Mouse (Mus musculus): Measurements from ENCODE around the gene Reps2.
A peak's percentile ranks its signal among the peaks of the same experiment; 100 is the strongest.

Gene Reps2

DNA sequence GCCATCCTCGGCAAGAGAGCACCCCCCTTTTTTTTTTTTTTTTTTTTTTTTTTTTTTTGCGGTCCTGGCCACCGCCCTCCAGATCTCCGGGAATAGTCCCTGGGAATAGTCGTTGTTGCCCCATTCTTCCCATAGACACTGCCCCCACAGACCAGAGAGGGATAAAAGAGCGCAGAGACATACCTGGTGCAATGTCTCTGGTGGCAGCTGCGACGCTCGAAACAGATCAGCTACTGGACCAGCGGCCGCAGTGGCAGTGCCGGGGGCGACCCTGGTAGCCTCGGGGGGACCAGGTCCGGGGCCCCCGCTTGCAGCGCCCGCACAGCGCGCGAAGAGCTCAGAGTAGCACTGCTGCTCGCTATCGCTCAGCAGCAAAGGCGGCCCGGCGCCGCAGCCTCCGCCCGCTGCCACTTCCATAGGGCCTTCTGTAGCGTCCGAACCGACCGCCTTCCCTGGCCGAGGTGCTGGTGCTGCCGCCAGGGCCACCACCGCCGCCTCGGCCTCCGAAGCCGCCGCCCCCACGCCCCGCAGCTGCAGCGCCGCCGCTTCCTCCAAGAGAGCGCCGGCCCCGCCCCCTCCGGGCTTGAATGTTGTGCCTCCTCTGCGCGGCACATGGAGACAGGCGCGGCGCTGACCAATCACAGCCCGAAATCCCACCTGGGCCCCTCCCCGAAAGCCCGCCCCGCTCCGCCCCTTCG, at the start of gene Reps2:
TSS of gene Reps2 (minus strand) at position 559 of the 698 bp plus-strand sequence.
- peak; percentile 5 to 6 for DNase-seq (ENCODE audit: low read depth in 1 of 2, low spot score in 2 of 2)

DNA sequence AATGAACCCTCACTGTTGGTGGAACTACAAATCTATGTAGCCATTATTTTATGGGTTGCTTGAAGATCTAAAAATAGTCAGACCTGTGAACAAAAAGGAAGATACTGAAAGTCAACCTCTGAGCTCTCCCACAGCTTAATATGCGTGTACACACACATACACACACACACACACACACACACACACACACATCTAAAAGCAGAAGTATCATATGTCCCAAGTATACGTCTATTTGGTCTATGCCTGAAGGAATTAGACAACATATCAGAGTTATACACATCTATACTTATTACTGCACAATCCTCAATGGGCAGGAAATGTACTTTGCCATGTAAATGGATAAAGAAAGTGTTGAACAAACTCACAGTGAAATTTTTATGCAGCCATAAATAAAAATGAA, 47.8 kb upstream of the Reps2 start:
- no peak for DNase-seq (ENCODE audit: low read depth in 1 of 2, low spot score in 2 of 2)

DNA sequence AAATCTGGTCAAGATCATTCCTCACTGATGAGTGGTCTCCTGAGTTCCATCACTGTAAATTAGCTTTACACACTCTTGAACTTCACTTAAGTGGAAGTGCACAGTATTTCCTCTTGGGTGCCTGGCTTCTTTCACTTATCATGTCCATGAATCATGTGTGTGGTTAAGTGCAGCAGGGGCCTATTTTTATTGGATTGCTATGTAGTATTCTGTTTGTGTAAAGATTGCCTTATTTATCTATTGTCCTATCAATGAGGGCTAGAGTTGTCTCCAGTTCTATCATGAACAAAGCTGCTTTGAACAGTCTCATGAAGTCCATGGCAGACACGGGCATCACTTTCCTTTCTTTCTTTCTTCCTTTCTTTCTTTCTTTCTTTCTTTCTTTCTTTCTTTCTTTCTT, 41.9 kb upstream of the Reps2 start:
- no peak for DNase-seq (ENCODE audit: low read depth in 1 of 2, low spot score in 2 of 2)

DNA sequence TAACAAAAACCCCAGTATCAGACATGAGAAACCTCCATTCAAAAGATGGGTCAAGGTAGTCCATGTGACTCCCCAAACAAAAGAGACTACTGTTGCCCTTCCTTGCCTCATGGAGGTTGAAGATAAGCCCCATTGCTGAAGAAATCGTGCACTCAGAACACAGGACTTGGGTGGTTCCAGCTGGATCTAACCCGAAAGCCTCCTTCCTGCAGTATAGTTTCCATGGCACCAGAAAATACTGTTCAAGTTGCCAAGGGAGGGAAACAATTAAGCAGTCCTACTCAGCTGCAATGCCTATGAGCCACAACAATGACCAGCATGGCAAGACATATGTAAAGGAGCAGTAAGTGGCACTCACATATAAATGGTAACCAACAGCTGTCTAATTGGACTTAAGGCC, 36.1 kb upstream of the Reps2 start:
- no peak for DNase-seq (ENCODE audit: low read depth in 1 of 2, low spot score in 2 of 2)

DNA sequence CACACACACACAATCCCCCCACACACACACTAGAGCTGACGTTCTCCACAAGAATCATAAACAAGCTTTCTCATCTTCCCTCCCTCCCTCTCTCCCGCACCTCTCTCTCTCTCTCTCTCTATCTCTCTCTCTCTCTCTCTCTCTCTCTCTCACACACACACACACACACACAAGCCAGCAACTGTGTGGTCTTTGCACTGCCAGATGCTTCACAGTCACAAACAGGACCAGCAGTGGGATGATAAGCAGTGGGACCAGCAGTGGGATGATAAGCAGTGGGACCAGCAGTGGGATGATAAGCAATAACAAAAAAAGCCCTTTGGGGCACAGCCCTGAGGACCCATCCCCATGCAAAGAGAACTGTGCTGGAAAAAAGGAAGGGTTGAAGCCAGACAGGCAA, 35.4 kb upstream of the Reps2 start:
- DNase-seq (ENCODE audit: low read depth in 1 of 2, low spot score in 2 of 2), result no peak

DNA sequence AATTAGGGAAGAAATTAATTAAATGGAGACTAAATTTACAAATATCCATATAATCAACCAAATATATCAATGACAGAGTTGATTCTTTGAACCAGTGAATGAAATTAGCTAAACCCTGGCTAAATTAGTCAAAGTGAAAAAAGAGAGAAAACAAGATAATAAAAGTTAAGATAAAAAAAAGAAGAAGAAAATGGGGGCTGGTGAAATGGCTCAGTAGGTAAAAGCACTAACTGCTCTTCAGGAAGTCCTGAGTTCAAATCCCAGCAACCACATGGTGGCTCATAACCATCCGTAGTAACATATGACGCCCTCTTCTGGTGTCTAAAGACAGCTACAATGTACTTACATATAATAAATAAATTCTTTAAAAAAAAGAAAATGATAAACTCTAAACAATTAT, 22.7 kb upstream of the Reps2 start:
- no peak for DNase-seq (ENCODE audit: low read depth in 1 of 2, low spot score in 2 of 2)

DNA sequence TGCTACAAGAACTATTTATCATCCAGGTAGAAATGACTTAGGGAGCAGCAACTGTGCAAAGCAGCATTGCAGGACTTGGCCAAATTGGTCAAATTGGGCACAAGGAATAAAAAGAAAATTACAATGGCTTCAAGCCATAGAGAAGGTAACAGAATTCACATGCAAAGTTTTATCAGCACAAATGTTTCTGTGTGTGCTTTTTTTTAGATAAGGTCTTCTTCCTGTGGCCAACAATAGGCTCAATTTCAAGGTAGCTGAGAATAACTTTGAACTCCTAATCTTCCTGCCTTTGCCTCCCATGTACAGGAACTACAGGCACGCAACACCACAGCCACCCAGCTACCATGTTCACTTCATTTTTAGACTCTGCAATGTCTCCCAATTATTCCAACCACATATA, 16.7 kb upstream of the Reps2 start:
- DNase-seq (ENCODE audit: low read depth in 1 of 2, low spot score in 2 of 2), result no peak

DNA sequence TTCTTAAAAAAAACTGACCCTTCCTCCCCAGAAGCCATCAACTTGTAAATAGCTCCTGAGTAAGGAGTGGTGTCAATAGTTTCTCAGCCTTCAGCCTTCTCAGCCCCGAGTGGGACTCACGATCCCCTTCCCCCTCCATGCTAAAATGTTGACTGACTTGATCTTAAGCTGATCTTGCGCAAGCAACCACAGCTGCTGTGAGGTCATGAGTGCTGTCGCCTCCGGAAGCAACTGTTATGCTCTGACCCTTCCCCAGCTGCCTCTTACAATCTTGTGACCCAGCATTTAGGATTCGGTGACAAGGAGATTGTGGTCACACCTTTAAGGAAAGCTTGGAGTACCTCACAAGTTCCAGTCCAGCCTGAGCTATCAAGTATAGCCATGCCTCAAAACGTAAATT, 10.1 kb upstream of the Reps2 start:
- DNase-seq (ENCODE audit: low read depth in 1 of 2, low spot score in 2 of 2), result no peak

DNA sequence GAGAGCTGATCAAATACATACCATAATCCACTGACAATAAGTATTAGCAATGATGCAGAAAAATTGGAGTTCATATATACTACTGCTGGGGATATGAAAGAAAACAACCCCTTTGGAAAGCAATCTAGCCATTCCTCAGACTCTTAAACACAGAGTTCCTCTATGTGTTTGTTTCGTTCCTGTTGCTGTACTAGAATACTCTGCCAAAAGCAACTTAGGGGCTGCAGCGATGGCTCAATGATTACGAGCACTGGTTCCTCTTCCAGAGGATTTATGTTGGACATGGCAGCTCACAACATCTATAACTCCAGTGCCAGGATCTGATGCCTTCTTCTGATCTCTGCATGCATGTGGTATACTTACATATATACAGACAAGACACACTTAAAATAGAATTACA, 9.0 kb upstream of the Reps2 start:
- DNase-seq (ENCODE audit: low read depth in 1 of 2, low spot score in 2 of 2), result no peak

DNA sequence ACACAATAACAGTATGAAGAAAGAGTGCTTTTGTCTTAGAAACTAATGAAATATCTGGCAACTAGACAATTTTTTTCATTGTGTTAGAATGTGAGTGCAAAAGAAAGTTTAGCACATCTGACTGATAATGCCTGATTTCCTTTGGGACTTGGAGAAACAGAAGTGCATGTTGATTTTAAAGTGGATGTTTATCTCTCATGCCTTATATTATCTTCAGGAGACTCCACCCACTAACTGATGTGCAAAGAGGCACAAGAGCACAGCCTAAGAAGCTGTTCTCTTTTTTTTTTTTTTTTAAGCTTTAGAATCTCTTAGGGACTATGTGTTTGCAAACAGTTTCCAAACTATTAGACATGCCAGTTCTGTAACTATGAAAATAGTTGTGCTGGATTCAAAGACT, 7.7 kb upstream of the Reps2 start:
- no peak for DNase-seq (ENCODE audit: low read depth in 1 of 2, low spot score in 2 of 2)

DNA sequence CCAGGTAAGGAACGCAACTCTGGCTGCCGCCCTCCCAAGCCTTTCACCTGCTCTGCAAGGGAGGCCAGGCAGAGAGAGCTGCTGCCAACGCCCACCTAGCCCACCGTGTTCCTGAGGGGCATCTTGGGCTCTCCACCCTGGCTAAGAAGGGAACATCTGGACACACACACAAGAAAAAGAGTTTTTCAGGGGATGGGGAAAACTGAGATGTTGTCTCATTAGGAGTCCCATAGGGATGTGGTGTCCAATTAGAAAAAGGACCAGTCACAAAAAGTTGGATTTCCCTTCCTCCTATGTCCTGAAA, 292 bp upstream of the Reps2 start:
- no peak for DNase-seq (ENCODE audit: low read depth in 1 of 2, low spot score in 2 of 2)

DNA sequence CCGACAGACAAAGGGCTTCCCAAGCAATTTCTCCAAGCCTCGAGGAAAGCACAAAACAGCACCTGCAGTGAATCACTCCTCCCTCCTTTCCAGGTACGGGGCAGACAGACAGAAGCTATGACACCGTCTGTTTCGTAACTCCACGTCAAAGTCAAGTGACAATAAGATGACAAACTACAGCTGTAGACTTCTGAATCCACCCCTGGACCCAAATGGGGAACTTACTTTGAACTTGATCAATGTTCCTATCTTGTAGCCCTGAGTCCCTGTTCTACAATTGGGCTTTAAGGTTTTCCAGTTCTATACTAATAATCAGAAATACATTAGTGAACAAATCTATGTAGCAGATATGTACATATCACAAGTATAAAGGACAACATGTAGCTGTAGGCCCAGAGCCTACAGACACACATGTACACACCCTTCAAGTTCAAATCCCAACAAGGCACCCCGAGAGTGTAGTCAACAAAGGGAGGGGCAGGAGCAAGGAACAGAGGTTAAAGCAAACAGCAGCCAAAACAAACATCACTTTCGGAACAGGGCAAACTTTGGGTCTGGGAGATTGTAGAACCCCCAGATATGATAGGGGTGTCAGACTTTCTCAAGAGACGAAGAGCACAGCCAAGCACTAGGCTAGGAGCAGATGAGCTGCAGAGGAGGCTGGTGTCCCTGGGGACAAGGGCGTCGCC, 903 bp downstream of the Reps2 start:
- DNase-seq (ENCODE audit: low read depth in 1 of 2, low spot score in 2 of 2), result no peak

DNA sequence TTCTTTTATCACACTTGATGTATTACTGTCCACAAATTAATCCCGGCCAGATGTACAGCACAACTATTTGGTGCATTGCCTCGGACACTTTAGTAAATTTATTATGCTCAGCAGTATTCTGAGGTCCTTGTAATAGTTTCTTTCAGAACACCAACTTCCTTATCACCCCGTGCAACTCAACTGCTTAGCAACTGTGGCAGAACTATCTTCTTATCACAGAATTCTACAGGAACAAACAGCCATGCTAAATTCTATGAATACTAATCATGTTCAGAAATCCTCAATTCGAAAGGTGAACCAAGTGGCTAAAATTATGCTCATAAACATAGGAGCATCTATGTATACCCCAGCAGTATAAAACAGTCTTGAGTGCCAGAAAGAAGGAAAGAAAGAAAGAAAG, 1.7 kb downstream of the Reps2 start:
- DNase-seq (ENCODE audit: low read depth in 1 of 2, low spot score in 2 of 2), result no peak

DNA sequence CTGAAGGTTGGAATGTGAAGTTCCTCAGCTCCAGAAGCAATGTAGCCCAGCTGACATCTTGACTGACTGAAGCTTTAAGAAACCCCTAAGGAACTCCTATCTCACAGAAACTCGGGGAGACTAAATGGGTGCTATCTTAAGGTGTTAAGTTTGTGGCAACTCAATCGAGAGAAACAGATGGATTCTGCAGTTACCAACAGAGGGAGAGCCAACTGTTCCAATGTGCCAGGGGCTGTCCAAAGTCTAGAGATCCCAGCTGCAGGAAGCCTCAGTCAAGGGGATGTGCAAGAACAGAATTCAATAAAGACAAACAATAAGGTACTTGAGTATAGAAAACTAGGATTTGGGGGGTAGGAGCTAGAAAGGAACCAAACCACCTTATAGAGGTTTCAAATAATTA, 8.3 kb downstream of the Reps2 start:
- no peak for DNase-seq (ENCODE audit: low read depth in 1 of 2, low spot score in 2 of 2)

DNA sequence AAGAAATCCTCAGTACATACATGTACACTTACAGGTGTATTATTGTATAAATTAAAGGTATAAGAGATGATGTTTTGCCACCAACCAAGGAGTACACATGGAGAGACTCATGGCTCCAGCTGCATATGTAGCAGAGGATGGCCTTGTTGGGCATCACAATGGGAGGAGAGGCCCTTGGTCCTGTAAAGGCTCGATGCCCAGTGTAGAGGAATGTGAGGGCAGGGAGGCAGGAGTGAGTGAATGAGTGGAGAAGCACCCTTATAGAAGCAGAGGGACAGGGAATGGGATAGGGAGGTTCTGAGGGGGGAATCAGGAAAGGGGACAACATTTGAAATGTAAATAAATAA, 21.4 kb downstream of the Reps2 start:
- no peak for DNase-seq (ENCODE audit: low read depth in 1 of 2, low spot score in 2 of 2)

DNA sequence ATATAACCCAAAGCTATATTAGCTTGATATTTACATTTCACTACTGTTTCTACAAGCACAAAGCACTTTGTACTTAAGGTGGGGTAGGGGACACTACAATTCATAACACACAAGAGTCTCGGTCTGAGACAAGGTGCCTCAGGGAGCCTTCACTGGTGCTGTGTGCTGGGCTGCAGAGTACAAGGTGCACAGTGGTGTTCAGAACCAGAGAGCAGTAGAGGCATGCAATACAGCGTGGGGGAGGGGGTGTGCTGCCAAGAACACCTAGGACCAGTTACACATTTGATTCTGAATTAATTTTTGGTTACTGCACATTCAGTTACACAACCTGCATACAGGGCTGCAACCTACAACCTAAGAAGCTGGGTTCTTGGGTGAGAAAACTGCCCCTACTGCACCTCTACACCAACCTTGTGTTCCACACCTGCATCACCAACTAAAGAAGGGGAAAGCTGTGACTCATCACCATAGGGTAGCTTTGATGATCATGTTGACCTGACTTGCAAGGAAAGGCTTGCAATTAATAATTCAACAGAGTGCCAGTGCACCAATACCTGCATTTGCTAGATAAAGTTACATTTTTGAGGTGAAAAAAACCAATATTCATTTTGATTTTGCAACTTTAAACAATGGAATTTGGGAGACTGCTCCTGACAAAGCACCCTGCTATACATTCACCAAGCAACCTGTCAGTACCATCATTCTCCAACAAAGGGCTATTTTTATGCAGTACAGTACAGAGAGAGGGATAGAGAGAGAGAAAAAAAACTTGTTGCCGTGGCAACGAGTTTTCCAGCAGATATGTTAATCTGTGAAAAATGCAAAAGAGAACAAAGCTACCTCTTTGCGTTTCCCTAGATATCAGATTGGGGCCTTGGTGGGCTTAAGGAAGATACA, 22.0 kb downstream of the Reps2 start:
- DNase-seq (ENCODE audit: low read depth in 1 of 2, low spot score in 2 of 2), result no peak

DNA sequence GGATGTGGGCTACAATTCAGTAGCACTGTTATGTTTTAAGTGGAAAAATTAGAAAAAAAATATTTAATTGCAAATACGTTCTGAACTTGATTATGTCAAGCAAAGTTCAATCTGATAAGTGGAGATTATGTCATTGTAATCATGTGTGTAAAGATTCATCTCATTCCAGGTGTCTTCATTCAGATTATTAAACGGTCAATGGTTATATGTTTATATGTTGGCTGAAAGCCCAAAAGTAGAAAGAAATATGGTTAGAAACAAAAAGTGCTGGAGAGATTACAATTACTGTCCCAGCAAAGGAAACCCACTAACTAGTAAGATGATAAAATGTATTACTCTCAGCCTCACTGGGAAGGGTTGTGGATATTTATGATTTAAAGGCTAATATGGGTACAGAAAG, 23.7 kb downstream of the Reps2 start:
- no peak for DNase-seq (ENCODE audit: low read depth in 1 of 2, low spot score in 2 of 2)

DNA sequence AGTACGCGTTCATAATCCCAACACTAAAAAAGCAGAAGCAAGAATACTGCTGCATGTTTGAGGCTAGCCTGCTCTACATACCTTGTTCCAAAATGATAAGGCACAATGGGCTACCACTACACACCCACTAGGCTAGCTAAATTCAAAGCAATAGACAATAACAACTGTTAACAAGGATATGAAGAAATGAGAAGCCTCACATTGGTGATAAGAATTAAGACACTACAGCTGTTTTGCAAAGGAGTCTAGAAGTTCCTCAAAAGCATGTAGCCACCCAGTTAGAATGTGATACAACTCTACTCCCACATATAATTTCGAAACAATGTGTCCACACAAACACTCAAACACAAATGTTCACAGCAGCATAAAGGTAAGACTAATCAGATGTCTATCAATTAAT, 24.9 kb downstream of the Reps2 start:
- no peak for DNase-seq (ENCODE audit: low read depth in 1 of 2, low spot score in 2 of 2)

DNA sequence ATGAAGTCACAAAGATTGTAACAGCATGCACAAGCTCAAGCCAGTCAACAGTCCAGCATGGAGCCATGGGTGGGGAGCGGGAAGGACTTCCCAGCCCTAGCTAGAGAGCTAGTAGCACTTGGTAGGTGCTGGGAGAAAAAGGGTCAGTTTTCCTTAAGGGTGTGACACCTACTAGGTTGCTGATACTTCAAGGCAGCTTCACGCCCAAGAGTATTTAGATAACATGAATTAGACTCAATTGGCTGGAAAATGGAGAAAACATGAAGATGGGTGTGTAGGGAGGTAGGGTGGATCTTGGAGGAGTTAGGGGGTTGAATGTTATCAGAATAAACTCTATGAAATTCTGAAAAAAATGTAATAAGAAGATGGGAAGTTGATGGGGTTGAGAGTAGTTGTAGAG, 37.3 kb downstream of the Reps2 start:
- DNase-seq (ENCODE audit: low read depth in 1 of 2, low spot score in 2 of 2), result no peak

DNA sequence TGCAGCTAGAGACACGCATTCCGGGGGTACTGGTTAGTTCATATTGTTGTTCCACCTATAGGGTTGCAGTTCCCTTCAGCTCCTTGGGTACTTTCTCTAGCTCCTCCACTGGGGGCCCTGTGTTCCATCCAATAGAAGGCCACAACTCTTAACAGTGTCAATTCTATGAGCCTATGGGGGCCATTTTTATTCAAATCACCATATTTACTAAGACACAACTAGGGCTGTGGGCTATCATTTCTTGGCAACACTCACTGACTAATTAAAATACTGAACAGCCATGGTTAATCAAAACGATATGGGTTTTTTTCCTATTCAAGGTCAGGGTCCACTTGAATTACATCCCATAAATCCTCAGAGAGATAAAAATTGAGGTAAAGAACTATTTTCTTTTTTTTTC, 43.8 kb downstream of the Reps2 start:
- DNase-seq (ENCODE audit: low read depth in 1 of 2, low spot score in 2 of 2), result no peak

DNA sequence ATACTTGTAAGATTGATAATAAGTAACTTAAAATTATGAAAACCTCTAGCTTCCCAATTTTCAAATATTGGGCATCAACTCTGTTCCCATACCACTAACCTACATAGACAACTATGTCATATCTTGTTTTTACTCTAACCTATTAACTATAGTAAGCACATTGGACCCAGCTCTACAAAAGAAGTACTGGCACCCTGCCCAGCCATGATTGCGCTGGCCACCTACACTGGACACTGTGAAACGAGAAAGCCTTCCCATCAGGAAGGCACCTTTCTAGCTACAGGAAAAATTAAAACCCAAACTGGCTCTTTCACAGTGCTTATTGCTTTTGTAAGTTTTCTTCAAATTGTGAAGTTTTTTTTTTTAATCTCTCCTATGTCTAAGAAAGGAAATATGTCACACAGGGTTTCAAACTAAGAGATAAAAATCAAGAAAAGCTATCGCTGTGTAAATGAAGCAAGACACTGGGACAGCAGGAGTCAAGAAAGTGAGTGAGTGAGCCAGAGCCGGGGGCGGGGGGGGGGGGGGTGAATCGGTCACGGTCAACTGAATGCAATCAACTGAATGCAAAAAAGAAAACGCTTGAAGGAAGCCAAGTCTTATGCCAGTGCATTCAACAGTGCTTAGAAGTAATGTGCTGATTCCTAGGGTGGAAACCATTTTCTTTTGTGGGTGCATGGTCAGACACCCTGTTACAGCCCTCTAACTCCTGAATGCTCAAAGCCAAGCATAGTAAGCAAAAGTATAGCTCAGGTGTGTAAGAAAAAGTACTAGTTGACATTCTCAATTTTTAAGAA, 52.2 kb downstream of the Reps2 start:
- no peak for DNase-seq (ENCODE audit: low read depth in 1 of 2, low spot score in 2 of 2)

All from monocyte, adult 2 months (primary cell).